Mouse (Mus musculus) heart, postnatal 14 days (tissue): ENCODE data around the gene Tubgcp4. TPM values are rescaled to one million over a fixed set of nuclear protein-coding genes. Genes with fewer than 3 reads are reported as not detected.
A peak's percentile ranks its signal among the peaks of the same experiment; 100 is the strongest.
"Not testable (repeated sequence)": the region's sequence is repeated elsewhere in the genome, so short reads cannot be mapped to it uniquely, and the experiment has no call there.

ENCODE experiments used
- DNase-seq, 2 experiments: peaks; one replicate each; pipeline ENCODE4 v3.0.0; 2021 to 2022
- intact Hi-C: fragments of 180-260 bp; cut with DNase I; formaldehyde crosslinking; loops from one replicate; pipeline ENCODE4 v1.15.1; 2025
- long read RNA-seq, 2 experiments: library from polyadenylated mRNA; stranded (forward); transcript quantifications; one replicate each; pipeline ENCODE4 v2.0.0; 2021
- total RNA-seq, 2 experiments: library from RNA; stranded (reverse); gene quantifications; 2 replicates each; pipeline ENCODE4 v1.2.3; 2021

Tubgcp4 gene
- total RNA-seq, result 10 to 100 TPM; 15.5 to 16.1 TPM
- long read RNA-seq, experiment 1, full-length matches to known transcripts, result 17 of 20 reads
- long read RNA-seq, experiment 1, partial matches to known transcripts, result 1 of 20 reads
- long read RNA-seq, experiment 1, other reads (novel, unspliced or antisense), result 2 of 20 reads
- long read RNA-seq, experiment 2, full-length matches to known transcripts, result 16 of 17 reads
- long read RNA-seq, experiment 2, partial matches to known transcripts, result 0 of 17 reads
- long read RNA-seq, experiment 2, other reads (novel, unspliced or antisense), result 1 of 17 reads

DNA sequence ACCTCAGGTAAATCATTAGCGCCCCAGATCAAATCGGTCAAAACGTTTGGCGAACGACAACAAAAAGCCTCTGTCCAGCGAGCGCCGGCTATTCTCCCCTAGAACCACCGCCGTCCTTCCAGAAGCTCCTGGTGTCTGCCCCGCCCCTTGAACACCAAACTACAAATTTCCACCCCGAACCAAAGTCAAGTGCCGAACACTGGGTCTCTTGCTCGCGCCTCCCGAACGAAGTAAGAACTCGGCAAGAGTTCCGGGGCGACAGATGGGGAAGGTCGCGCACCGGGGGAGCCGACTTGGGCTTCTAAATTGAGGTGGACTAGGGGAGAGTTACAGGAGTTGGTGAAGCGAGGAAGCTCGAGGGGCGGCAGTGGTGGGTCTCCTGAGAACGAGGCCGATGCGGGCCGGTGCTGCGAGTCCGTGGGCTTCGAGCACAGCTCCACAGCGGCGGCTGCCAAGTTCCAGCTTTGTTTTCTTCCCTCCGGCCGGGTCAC is at the start of gene Tubgcp4:
Tubgcp4 (plus strand) TSS at position 174 of the 491 bp plus-strand sequence.
- intact Hi-C loops, result no loop called here
- no peak for DNase-seq

DNA sequence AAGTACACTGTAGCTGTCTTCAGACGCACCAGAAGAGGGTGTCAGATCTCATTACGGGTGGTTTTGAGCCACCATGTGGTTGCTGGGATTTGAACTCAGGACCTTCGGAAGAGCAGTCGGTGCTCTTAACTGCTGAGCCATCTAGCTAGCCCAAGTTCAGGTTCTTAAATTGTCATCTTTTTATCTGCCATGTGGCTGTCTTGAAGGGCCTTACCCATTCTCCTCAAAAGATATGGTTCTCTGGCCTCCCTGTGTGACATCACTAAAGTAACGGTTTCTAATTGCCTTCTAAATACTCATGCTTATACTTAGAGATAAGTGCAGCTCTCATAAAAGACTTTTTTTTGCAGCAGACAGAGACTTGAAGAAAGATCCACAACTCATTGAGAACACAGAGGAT is 44.2 kb upstream of the Tubgcp4 start:
- intact Hi-C loops, DNase-seq: not testable (repeated sequence)

DNA sequence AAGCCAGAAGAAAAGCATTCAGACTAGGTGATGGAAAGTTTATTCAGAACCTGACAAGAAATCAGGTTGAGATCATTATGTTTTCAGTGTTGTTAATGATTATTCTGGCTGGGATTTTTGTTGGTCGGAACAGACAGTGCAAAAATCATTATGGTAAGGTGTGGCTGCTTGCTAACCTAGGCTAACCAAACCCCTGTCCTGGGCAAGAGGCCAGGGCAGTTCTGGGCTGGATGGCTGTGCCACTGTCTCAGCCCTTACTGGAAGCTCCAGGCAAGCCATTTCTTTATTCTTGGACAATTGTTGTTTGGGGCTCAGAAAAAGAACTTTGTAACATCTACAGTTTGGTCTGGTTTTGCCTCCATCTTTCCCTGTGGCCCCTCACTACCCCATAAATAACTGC is 42.9 kb upstream of the Tubgcp4 start:
- intact Hi-C loops, result no loop called here

DNA sequence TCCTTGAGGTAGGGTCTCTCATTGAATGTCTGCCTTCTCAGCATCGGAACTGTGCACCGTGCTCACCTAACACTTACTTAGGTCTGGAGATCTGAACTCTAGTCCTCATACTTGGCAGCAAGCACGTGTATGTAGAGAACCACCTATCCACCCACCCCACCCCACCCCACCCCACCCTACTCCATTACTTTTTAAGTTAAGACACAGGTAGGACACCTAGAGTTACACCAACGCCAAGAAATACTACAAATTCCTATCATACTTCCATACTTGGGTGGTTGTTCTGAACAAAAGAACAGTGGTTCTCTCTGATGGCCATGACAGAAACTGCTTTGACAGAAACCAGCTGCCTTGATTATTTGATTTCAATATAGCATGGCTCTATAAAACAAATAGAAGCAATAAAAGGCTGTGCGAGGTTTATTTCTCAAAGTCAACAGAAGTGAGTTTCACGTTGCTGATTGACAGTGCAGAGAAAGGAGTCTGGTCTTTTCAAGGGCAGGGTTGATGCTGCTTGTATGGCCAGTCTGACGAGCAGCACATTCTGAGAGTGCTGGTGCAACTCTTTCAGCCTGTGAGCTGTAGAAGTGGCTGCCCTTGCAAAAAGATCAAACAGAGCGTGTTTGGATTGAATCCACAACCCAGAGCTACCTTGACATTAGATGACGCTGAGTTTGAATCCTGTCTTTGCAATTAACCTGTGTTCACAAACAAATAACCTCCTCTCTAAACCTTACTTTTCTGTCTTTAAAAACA is 41.4 kb upstream of the Tubgcp4 start:
- no peak for DNase-seq
- intact Hi-C loops, result no loop called here

More for the DNA sequence above, 42.9 kb upstream of the Tubgcp4 start:
- no peak for DNase-seq

DNA sequence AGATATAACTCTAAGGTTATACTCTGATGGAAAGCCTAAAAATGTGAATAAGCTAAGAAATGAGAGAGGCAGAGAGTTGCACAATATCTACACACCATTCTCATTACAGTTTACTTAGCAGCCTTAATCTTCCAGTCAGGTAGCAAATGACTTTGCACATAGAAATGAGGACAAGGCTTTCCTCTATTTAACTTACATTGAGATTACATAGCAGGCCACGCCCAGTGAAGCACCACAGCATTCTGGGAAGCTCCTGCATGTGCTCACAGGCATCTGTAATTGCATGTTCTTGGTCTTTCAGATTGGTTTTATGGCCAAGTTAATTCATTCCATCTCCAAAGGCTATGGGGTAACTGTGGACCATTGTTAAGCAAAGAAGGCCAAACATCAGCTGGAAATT is 37.6 kb upstream of the Tubgcp4 start:
- no peak for DNase-seq
- intact Hi-C loops, result no loop called here

DNA sequence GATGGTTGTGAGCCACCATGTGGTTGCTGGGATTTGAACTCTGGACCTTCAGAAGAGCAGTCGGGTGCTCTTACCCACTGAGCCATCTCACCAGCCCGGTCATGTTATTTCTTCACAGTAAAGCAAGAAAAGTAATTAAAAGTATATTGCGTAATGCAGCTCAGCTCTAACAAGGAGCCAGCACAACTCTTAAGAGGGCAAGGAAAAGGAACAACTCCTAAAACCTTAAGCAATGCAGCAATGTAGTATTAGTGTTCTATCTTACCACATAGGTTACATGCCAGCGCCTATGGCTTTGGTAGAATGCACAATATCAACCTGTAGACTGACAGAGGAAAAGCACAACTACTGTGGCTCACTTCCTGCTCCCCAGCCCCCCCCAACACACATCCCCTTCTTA is 33.1 kb upstream of the Tubgcp4 start:
- intact Hi-C loops, result no loop called here
- no peak for DNase-seq

DNA sequence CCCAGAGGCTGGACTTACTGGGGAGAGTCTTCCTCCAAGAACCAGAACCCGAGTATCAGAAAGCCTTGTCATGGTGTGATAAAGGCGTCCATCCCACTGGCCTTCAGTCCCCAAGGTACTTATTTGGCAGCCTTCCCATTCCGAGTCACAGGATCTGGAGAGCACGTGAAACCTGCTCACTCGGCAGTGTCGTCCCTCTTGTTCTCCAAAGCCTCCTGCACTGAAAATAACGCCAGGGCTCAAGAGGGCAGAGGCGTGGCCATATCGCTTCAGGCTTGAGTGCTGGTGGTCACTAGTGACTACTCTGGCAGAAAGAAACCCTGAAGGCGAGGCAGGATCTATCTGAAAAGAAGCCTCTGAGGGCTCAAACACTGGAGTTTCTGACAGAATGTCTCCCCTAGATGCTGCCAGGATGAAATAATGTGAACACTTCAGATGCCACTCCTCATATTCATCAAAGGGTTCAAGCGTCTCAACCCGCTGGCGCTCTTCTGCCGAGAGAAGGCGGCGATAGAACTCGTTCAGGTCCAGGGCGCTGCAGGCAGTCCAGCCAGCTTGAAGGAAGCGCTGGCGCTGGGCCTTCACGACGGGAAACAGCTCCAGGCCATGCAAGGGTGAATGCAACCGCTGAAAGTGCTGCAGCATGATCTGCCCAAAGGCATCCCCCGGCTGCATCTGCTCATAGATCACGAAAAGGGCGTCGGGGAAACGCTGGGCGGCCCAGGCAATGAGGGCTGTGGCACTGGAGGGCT is 31.0 kb upstream of the Tubgcp4 start:
- intact Hi-C loops, result no loop called here
- DNase-seq, result peak; percentile 42 to 67

DNA sequence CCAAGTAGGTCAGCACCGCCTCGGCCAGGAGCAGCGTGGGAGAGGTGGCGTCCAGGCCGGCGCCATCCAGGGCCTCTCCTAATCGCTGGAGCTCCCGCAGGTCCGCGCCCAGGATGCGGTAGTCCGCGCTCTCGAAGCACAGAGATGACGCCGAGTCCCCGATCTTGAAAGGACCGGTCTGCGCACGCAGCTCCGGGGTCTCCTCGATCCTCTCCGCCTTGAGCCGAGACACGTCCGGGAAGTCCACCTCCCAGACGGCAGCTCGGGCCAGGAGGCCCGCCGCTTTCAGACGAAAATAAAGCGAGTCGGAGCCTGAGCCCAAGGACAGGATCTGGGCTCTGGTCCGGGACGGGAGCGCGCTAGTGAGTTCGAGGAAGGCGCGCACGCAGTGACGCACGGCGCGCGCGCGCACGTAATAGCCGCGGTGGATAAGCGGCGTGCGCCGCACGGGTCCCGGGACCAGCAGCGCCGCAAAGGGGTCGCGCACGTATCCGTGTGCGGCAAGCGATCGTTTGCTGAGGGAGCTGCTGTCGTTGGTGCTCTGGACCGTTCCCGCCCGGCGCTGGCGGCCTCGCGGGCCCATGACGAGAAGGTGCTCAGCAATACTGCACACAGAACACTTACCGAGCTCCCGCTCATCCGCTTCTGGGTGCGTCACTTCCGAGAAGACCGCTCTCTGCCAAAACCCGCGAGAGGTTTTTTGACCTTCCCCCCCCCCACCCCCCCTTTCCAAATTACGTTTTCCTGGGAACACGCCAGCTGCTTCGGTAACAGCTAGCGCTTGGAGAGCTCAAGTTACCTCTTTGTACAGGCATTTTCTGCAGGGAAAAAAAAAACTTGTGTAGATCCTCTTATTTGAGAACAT is 30.2 kb upstream of the Tubgcp4 start, which contains the start of the genes Adal and Lcmt2:
Adal (plus strand) TSS at position 411 of the 865 bp plus-strand sequence.
Lcmt2 (minus strand) TSS at position 636 of the 865 bp plus-strand sequence.
- DNase-seq, result peak; percentile 94 to 95
- intact Hi-C loops, result no loop called here

DNA sequence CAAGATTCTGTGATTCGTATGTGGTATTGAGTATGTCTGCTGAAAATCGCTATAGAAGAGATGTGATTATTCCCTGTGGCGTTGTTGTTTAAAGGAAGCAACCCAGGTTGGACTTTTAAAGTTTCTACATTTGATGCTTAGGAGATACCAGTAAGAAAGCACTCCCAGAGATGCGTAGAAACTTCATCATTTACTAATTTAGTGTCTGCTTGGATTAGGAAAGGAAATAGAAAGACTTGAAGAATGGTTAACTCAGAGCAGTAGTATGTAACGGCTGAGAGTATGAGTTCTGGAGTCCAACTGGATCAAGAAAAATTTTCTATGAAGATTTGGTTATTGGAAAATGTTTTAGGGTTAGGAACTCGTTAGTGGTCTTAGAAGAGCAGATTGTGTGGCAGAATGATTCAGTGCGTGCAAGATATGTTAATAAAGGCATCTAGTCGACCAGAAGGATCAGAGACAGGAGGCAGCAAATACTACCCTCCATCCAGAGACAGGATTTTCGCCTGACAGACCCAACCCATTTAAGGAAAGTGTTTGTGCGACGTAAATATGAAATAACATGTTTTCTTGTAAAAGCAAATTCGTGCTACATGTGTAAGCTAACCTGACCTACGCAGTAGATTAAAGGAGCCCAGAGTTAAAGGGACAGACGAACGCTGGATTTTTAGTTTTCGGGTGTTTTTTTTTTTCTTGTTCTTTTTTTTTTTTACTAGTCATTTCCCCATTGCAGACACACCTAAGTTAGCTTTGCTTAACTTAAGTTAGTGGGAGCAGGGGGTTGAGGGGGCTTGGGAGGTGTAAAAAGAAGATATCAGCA is 29.0 kb upstream of the Tubgcp4 start:
- intact Hi-C loops, result no loop called here
- DNase-seq, result no peak

DNA sequence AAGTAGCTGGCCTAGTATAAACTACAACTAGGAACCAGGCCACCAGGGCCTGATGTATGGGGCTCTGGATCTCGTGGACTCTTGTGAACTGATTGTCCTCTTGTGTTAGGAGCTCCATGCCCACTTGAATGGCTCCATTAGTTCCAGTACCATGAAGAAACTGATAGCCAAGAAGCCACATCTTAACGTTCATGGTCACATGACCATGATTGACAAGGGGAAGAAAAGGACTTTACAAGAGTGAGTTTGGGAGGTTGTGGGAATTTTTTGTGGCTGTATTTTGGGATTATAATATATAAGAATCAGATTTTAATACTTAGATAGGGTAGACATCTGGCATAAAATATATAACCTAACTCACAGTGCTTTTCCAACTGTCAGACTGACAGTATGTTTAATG is 28.0 kb upstream of the Tubgcp4 start:
- intact Hi-C loops, result no loop called here
- DNase-seq, result no peak

DNA sequence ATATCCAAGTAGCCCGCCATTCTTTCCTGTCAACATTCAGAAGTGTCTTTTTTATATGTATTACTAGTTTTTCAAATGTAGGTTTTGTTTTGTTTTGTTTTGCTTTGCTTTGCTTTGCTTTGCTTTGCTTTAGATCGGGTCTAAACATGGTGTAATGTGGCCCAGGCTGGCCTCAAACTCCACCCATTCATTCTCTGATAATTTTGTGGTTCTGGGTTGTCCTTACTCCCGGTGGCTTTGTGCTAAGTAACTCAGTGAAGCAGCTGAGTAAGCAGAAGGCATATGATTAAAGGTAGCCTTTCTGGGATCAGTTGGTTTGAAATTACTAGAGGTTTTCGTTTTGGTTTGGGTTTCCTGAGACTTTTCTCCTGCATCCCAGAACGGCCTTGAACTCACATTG is 20.8 kb upstream of the Tubgcp4 start:
- no peak for DNase-seq
- intact Hi-C loops, result no loop called here

DNA sequence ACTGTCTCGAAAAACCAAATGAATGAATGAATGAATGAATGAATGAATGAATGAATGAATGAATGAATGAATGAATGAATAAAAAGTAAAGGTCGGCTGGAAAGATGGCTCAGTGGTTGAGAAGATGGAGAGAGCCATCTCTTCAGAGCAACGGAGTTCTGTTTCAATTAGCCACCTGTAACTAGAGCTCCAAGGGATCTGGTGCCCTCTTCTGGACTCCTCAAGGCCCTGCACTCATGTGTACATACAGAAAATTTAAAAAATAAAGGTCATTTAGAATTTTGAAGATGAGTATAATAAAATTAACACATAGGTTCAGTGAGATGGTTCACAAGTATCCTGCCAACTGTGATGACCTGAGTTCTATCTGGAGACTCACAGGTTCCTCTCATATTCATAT is 17.4 kb upstream of the Tubgcp4 start:
- intact Hi-C loops, result no loop called here
- DNase-seq, result no peak

DNA sequence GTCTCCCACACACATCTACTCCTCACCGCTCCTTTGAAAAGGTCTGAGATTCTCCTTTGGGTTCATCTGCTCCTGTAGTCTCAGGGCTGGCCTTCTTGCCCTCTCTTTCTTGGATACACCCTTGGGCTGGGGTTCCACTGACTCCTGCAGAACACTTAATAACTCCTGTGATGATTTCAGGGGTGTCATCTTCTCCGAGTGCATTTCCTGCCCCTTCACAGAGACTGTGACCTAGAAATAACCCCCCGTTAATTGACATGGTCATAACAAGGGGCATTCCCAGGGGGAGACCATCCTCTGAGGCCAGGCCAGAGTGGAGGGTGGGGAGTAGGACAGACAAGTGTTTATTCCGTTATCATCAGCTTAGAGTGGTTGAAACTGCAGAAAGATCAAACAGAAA is 1.3 kb upstream of the Tubgcp4 start:
- DNase-seq, result no peak
- intact Hi-C loops, result no loop called here

DNA sequence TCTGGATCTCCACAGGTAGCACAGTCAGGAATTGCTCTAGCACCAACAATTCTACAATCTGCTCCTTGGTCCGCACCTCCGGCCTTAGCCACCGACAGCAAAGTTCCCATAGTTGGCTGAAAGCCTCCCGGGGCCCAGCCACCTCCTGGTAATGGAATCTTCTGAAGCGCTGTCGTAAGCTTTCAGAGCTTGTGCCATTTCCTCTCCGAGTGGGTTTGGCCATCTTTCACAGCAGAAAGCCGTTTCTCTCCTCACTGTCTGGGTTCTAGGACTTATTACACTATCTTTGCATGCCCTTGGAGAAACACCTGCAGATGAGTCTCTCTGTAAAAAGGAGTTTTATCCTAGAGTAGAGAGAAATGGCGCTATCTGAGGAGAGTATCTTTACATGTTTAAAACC is 552 bp upstream of the Tubgcp4 start:
- intact Hi-C loops, result no loop called here
- DNase-seq, result peak; percentile 33 to 40

DNA sequence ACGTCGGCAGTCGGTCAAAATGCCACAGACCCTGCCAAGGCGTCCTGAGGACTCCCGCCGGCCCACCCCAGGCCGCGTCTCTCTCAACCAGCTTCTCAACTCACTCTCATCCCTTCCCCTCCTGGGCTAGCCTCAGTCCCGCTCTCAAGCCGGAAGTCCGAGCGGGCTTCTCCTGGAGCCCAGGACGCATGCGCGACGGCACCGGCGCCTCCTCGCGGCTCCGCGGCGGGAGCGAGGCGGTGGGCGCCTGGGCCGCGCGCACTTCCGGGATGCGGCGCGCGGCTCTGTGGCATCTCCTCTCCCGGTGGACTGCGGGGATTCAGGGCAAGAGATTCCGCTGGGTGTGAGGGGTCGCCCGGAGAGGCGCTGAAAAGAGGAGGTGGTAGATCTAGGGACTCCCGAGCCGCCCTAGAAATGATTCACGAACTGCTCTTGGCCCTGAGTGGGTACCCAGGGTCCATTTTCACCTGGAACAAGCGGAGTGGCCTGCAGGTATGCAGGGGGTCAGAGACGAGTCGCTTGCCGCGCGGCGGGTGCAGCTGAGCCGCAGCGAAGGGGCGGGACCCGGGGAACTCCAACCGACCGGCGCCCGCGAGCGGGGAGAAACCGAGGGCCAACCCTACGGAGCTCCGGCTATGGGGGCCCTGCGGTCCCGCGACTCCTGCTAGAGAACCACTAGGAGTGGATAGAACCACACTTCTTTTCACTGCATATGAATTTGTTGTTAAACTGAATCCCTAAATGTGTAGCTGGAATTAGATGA is 707 bp downstream of the Tubgcp4 start, which contains the start of gene Zscan29:
Zscan29 (minus strand) TSS at position 146 of the 763 bp plus-strand sequence.
- intact Hi-C loops, result no loop called here
- peak; percentile 94 to 95 for DNase-seq

DNA sequence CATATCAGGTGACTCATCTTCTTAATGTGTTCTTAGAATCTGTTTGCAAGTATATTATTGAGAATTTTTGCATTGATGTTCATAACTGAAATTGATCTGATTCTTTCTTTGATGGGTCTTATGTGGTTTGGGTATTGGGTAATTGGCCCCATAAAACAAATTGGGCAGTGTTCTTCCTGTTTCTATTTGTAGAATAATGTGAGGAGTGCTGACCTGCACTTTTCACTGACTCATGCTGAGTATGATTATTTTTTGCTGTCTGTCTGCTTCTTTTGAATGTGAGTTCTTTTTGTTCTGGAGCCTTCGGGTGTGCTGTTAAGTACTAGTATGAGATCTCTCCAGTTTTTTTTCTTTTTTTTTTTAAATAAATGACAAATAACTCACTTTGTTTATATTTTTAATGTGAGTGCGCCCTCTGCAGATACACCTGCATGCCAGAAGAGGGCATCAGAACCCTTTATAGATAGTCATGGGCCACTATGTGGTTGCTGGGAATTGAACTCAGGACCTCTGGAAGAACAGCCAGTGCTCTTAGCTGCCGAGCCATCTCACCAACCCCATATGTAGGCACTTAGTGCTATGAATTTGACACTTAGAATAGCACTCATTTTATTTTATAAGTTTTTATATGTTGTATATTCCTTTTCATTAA is 8.5 kb downstream of the Tubgcp4 start:
- no peak for DNase-seq
- intact Hi-C loops, result no loop called here

DNA sequence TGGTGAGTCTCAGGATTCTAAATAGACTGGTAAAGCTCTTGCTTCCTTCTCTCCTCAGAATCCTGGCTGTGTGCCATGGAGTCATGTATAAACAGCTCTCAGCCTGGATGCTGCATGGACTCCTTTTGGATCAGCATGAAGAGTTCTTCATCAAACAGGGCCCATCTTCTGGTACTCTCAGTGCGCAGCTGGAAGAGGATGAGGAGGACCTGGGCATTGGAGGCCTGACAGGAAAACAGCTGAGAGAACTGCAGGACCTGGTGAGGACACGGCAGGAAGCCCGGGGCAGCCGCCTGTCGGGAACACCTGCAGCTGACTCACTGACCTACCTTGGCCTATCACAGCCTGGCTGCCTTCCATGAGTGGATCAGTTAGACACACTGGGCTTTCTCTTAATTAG is 13.0 kb downstream of the Tubgcp4 start:
- no peak for DNase-seq
- intact Hi-C loops, result no loop called here

DNA sequence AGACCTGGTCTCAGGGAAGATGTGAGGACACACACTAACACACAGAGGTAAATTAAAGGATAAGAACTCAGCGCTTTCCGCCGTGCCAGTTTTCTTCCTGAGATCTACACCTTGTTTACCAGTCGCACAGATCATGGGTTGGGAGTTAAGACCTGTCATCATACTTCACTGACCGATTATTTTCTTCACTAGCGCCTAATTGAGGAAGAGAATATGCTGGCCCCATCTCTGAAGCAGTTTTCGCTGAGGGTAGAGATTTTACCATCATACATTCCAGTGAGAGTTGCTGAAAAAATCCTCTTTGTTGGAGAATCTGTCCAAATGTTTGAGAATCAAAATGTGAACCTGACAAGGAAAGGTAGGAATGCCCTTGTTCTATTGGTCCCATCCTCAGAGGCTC is 13.7 kb downstream of the Tubgcp4 start:
- intact Hi-C loops, result no loop called here
- DNase-seq, result no peak
